Mouse (Mus musculus) gastrocnemius, adult 8-10 months (tissue): ENCODE measurements at regions not wholly inside any gene's neighbourhood (a gene's known extent, or its start where the extent isn't known, plus 50 kb on each side); places are given as distances from the start of the nearest gene placed in this dataset. TPM values are rescaled to one million over a fixed set of nuclear protein-coding genes. Genes with fewer than 3 reads are reported as not detected.
"Not testable (repeated sequence)": the region's sequence is repeated elsewhere in the genome, so short reads cannot be mapped to it uniquely, and the experiment has no call there.

Source experiments
- DNase-seq, 2 experiments: peaks; one replicate each; pipeline ENCODE4 v3.0.0; 2022; ENCODE audit warnings: low spot score in 2 of 2
- microRNA-seq: library from miRNA; unstranded; fragments of <30 nt; microRNA quantifications from one replicate; pipeline ENCODE4 v1.2.0, GENCODE M21; 2022

- DNase-seq = not testable (repeated sequence)
Measured at GRCm38 (mm10) chr19:9338971-9339370, 203.5 kb upstream of the Asrgl1 start.

GRCm38 (mm10) chr19:9337447-9337846 lies 202.0 kb upstream of the Asrgl1 start:
- not testable (repeated sequence) for DNase-seq

- not testable (repeated sequence) for DNase-seq
Measured at GRCm38 (mm10) chr19:9317932-9318331, 182.5 kb upstream of the Asrgl1 start.

- not testable (repeated sequence) for DNase-seq
Measured at GRCm38 (mm10) chr19:9316162-9316561, 180.7 kb upstream of the Asrgl1 start.

GRCm38 (mm10) chr19:9283176-9283575 lies 147.7 kb upstream of the Asrgl1 start:
- DNase-seq = peak in 1 of 2 experiments; percentile 3

- not testable (repeated sequence) for DNase-seq
Measured at GRCm38 (mm10) chr19:9234676-9235075, 99.2 kb upstream of the Asrgl1 start.

Small RNAs in the stretch of these regions (microRNA-seq; reads per million reads assigned to microRNA genes)
- gene Gm24543 = not detected
